Mouse (Mus musculus): ENCODE measurements around the gene Cyba.

The Cyba gene

GRCm38 (mm10) chr8:122451161-122451703 lies 18.5 kb upstream of the Cyba start:
- no peak for DNase-seq (ENCODE audit: low read depth, low spot score)

GRCm38 (mm10) chr8:122445203-122445602 lies 12.5 kb upstream of the Cyba start:
- no peak for DNase-seq (ENCODE audit: low read depth, low spot score)

- peak; percentile 32 for DNase-seq (ENCODE audit: low read depth, low spot score)
Observed at GRCm38 (mm10) chr8:122444058-122444748, 11.5 kb upstream of the Cyba start.

GRCm38 (mm10) chr8:122443262-122444006 lies 10.7 kb upstream of the Cyba start, which contains the start of gene Mvd:
Mvd (minus strand) TSS chr8:122443422.
- DNase-seq (ENCODE audit: low read depth, low spot score): peak; percentile 94

- DNase-seq (ENCODE audit: low read depth, low spot score): no peak
Observed at GRCm38 (mm10) chr8:122442781-122443180, 10.1 kb upstream of the Cyba start.

GRCm38 (mm10) chr8:122442356-122442755 lies 9.6 kb upstream of the Cyba start:
- DNase-seq (ENCODE audit: low read depth, low spot score): no peak

GRCm38 (mm10) chr8:122441326-122441725 lies 8.6 kb upstream of the Cyba start:
- no peak for DNase-seq (ENCODE audit: low read depth, low spot score)

- DNase-seq (ENCODE audit: low read depth, low spot score): no peak
Observed at GRCm38 (mm10) chr8:122439336-122439735, 6.6 kb upstream of the Cyba start.

GRCm38 (mm10) chr8:122437708-122438331 lies 5.1 kb upstream of the Cyba start:
- DNase-seq (ENCODE audit: low read depth, low spot score): no peak

GRCm38 (mm10) chr8:122436586-122437125 lies 3.9 kb upstream of the Cyba start:
- no peak for DNase-seq (ENCODE audit: low read depth, low spot score)

- DNase-seq (ENCODE audit: low read depth, low spot score): no peak
Observed at GRCm38 (mm10) chr8:122436146-122436545, 3.4 kb upstream of the Cyba start.

- DNase-seq (ENCODE audit: low read depth, low spot score): no peak
Observed at GRCm38 (mm10) chr8:122435375-122435774, 2.6 kb upstream of the Cyba start.

GRCm38 (mm10) chr8:122433269-122433905 lies 657 bp upstream of the Cyba start:
- DNase-seq (ENCODE audit: low read depth, low spot score): no peak

GRCm38 (mm10) chr8:122431694-122432442 lies 862 bp downstream of the Cyba start:
- no peak for DNase-seq (ENCODE audit: low read depth, low spot score)

GRCm38 (mm10) chr8:122430646-122431045 lies 2.1 kb downstream of the Cyba start:
- no peak for DNase-seq (ENCODE audit: low read depth, low spot score)

- DNase-seq (ENCODE audit: low read depth, low spot score): no peak
Observed at GRCm38 (mm10) chr8:122430058-122430636, 2.6 kb downstream of the Cyba start.

GRCm38 (mm10) chr8:122428163-122428562 lies 4.6 kb downstream of the Cyba start:
- no peak for DNase-seq (ENCODE audit: low read depth, low spot score)

- no peak for DNase-seq (ENCODE audit: low read depth, low spot score)
Observed at GRCm38 (mm10) chr8:122427607-122428006, 5.1 kb downstream of the Cyba start.

GRCm38 (mm10) chr8:122426145-122426544 lies 6.6 kb downstream of the Cyba start:
- DNase-seq (ENCODE audit: low read depth, low spot score): no peak

GRCm38 (mm10) chr8:122423659-122424058 lies 9.1 kb downstream of the Cyba start:
- no peak for DNase-seq (ENCODE audit: low read depth, low spot score)
